Mouse (Mus musculus) CH12.LX (cell line): ENCODE results near the gene Cnnm3. TPM values are rescaled to one million over a fixed set of nuclear protein-coding genes. Genes with fewer than 3 reads are reported as not detected.
A peak's percentile ranks its signal among the peaks of the same experiment; 100 is the strongest.

Experiments
- DNase-seq: peaks from one replicate; pipeline ENCODE4 v3.0.0-alpha.2; 2013; ENCODE audit errors: extremely low read depth
- H3K27ac ChIP-seq: 2 replicates; pipeline ENCODE4 v1.5.1; 2012; ENCODE audit warnings: low read depth, mild to moderate bottlenecking, control low read depth, moderate library complexity; ENCODE audit not compliant: insufficient read depth
- H3K27me3 ChIP-seq: replicated peaks from 2 replicates; pipeline ENCODE3; 2012; ENCODE audit warnings: inconsistent platforms
- H3K36me3 ChIP-seq, 2 experiments: replicated peaks in 1 of 2; 2 replicates each; pipeline versions ENCODE3 to v1.6.1; 2012; ENCODE audit warnings: inconsistent platforms in 1 of 2, low read length in 1 of 2, mild to moderate bottlenecking in 1 of 2, mixed read lengths in 1 of 2, moderate library complexity in 1 of 2; ENCODE audit not compliant: control insufficient read depth in 1 of 2, insufficient read depth in 1 of 2
- H3K4me1 ChIP-seq, 2 experiments: 2 replicates each; pipeline ENCODE4 v1.6.1; 2012; ENCODE audit warnings: inconsistent platforms in 1 of 2, moderate library complexity in 1 of 2; ENCODE audit not compliant: insufficient read depth in 2 of 2, control insufficient read depth in 1 of 2
- H3K4me2 ChIP-seq: 2 replicates; pipeline ENCODE4 v1.6.1; 2012; ENCODE audit warnings: low read depth, mild to moderate bottlenecking, control low read depth; ENCODE audit not compliant: poor library complexity, insufficient read depth, severe bottlenecking
- H3K4me3 ChIP-seq, 3 experiments: fragments of 150-350 bp in 1 of 3; sonication (generic) in 1 of 3; replicated peaks in 1 of 3; 2 replicates each; pipeline versions ENCODE3 to v1.5.1; 2011 to 2012; ENCODE audit warnings: low read depth in 2 of 3, low read length in 2 of 3, mild to moderate bottlenecking in 2 of 3, moderate library complexity in 2 of 3, control low read depth in 1 of 3, improper control_type of control experiment in 1 of 3, inconsistent platforms in 1 of 3, mixed read lengths in 1 of 3; ENCODE audit not compliant: poor library complexity in 1 of 3
- H3K79me2 ChIP-seq: replicated peaks from 2 replicates; pipeline ENCODE4 v1.6.1; 2012; ENCODE audit warnings: mild to moderate bottlenecking, moderate library complexity; ENCODE audit not compliant: control insufficient read depth, poor library complexity, insufficient read depth, severe bottlenecking; ENCODE audit errors: extremely low read depth
- H3K9ac ChIP-seq: 2 replicates; pipeline ENCODE4 v1.6.1; 2012; ENCODE audit warnings: low read depth, mild to moderate bottlenecking, control low read depth, moderate library complexity; ENCODE audit not compliant: insufficient read depth
- H3K9me3 ChIP-seq: replicated peaks from 2 replicates; pipeline ENCODE3; 2012; ENCODE audit warnings: low read length, inconsistent platforms, mixed read lengths
- BHLHE40 ChIP-seq: IDR thresholded peaks from 2 replicates; pipeline ENCODE4 v1.6.1; 2011; ENCODE audit warnings: mild to moderate bottlenecking, low read depth, low read length, improper control_type of control experiment
- CHD1 ChIP-seq: IDR thresholded peaks from 2 replicates; pipeline ENCODE4 v1.6.1; 2012; ENCODE audit warnings: low read depth, low read length, improper control_type of control experiment, inconsistent platforms
- CHD2 ChIP-seq: IDR thresholded peaks from 2 replicates; pipeline ENCODE4 v1.6.1; 2011; ENCODE audit warnings: low read length, improper control_type of control experiment
- CTCF ChIP-seq, 2 experiments: IDR thresholded peaks in 1 of 2; conservative IDR thresholded peaks in 1 of 2; 2 replicates each; pipeline ENCODE4 v1.5.1; 2011 to 2012; ENCODE audit warnings: low read depth in 2 of 2, low read length in 2 of 2, improper control_type of control experiment in 1 of 2, inconsistent platforms in 1 of 2, mild to moderate bottlenecking in 1 of 2, moderate library complexity in 1 of 2
- E2F4 ChIP-seq: IDR thresholded peaks from 2 replicates; pipeline ENCODE4 v1.6.1; 2011; ENCODE audit warnings: low read depth, low read length, improper control_type of control experiment; ENCODE audit not compliant: insufficient replicate concordance
- ELF1 ChIP-seq: IDR thresholded peaks from 2 replicates; pipeline ENCODE4 v1.6.1; 2014; ENCODE audit warnings: low read depth, mild to moderate bottlenecking, inconsistent platforms, low read length, improper control_type of control experiment
- EP300 ChIP-seq: IDR thresholded peaks from 2 replicates; pipeline ENCODE4 v1.6.1; 2011; ENCODE audit warnings: low read length, improper control_type of control experiment
- ETS1 ChIP-seq: conservative IDR thresholded peaks from 2 replicates; pipeline ENCODE4 v1.6.1; 2012; ENCODE audit warnings: low read depth, mild to moderate bottlenecking, inconsistent platforms, low read length, improper control_type of control experiment, moderate library complexity
- GABPA ChIP-seq: IDR thresholded peaks from 2 replicates; pipeline ENCODE4 v1.6.1; 2012; ENCODE audit warnings: low read depth, low read length, improper control_type of control experiment, inconsistent platforms; ENCODE audit not compliant: insufficient replicate concordance
- HCFC1 ChIP-seq: IDR thresholded peaks from 2 replicates; pipeline ENCODE4 v1.6.1; 2012; ENCODE audit warnings: low read depth, mild to moderate bottlenecking, inconsistent platforms, low read length, improper control_type of control experiment
- IRF4 ChIP-seq: IDR thresholded peaks from 2 replicates; pipeline ENCODE4 v1.6.1; 2014; ENCODE audit warnings: low read depth, mild to moderate bottlenecking, inconsistent platforms, low read length, improper control_type of control experiment
- JUN ChIP-seq: IDR thresholded peaks from 2 replicates; pipeline ENCODE4 v1.6.1; 2011; ENCODE audit warnings: low read depth, mild to moderate bottlenecking, low read length, improper control_type of control experiment, moderate library complexity; ENCODE audit not compliant: insufficient read depth
- JUND ChIP-seq: conservative IDR thresholded peaks from 2 replicates; pipeline ENCODE4 v1.6.1; 2011; ENCODE audit warnings: low read depth, low read length, improper control_type of control experiment
- KAT2A ChIP-seq: IDR thresholded peaks from 2 replicates; pipeline ENCODE4 v1.6.1; 2012; ENCODE audit warnings: low read length, improper control_type of control experiment, inconsistent platforms; ENCODE audit not compliant: insufficient replicate concordance
- MAFK ChIP-seq: IDR thresholded peaks from 2 replicates; pipeline ENCODE4 v1.6.1; 2011; ENCODE audit warnings: low read length, improper control_type of control experiment; ENCODE audit not compliant: insufficient replicate concordance
- MAX ChIP-seq: IDR thresholded peaks from 2 replicates; pipeline ENCODE4 v1.6.1; 2011; ENCODE audit warnings: low read length, improper control_type of control experiment
- MAZ ChIP-seq: IDR thresholded peaks from 2 replicates; pipeline ENCODE4 v1.6.1; 2012; ENCODE audit warnings: low read depth, mild to moderate bottlenecking, inconsistent platforms, low read length, improper control_type of control experiment, moderate library complexity
- MEF2A ChIP-seq: IDR thresholded peaks from 2 replicates; pipeline ENCODE4 v1.6.1; 2014; ENCODE audit warnings: low read depth, mild to moderate bottlenecking, inconsistent platforms, low read length, improper control_type of control experiment, borderline replicate concordance
- MXI1 ChIP-seq: IDR thresholded peaks from 2 replicates; pipeline ENCODE4 v1.6.1; 2011; ENCODE audit warnings: mild to moderate bottlenecking, low read depth, low read length, improper control_type of control experiment
- MYC ChIP-seq: IDR thresholded peaks from 2 replicates; pipeline ENCODE4 v1.6.1; 2011; ENCODE audit warnings: low read depth, mild to moderate bottlenecking, improper control_type of control experiment, low read length
- NELFE ChIP-seq: IDR thresholded peaks from 2 replicates; pipeline ENCODE4 v1.6.1; 2011; ENCODE audit warnings: low read depth, low read length, improper control_type of control experiment
- NRF1 ChIP-seq: IDR thresholded peaks from 2 replicates; pipeline ENCODE4 v1.6.1; 2014; ENCODE audit warnings: low read depth, mild to moderate bottlenecking, inconsistent platforms, low read length, improper control_type of control experiment, moderate library complexity
- PAX5 ChIP-seq: IDR thresholded peaks from 2 replicates; pipeline ENCODE4 v1.6.1; 2012; ENCODE audit warnings: low read length, inconsistent platforms, mixed read lengths
- POLR2A ChIP-seq: IDR thresholded peaks from 2 replicates; pipeline ENCODE4 v1.6.1; 2011; ENCODE audit warnings: low read depth, mild to moderate bottlenecking, improper control_type of control experiment, low read length
- POLR2AphosphoS2 ChIP-seq: IDR thresholded peaks from 2 replicates; pipeline ENCODE4 v1.6.1; 2011; ENCODE audit warnings: low read depth, low read length, improper control_type of control experiment
- RAD21 ChIP-seq: IDR thresholded peaks from 2 replicates; pipeline ENCODE4 v1.6.1; 2011; ENCODE audit warnings: low read depth, mild to moderate bottlenecking, low read length, improper control_type of control experiment, moderate library complexity
- RCOR1 ChIP-seq: conservative IDR thresholded peaks from 2 replicates; pipeline ENCODE4 v1.6.1; 2012; ENCODE audit warnings: low read depth, mild to moderate bottlenecking, inconsistent platforms, low read length, improper control_type of control experiment
- SIN3A ChIP-seq: IDR thresholded peaks from 2 replicates; pipeline ENCODE4 v1.6.1; 2012; ENCODE audit warnings: low read length, improper control_type of control experiment, inconsistent platforms
- SMC3 ChIP-seq: IDR thresholded peaks from 2 replicates; pipeline ENCODE4 v1.6.1; 2011; ENCODE audit warnings: low read depth, low read length, improper control_type of control experiment
- TBP ChIP-seq: conservative IDR thresholded peaks from 2 replicates; pipeline ENCODE4 v1.6.1; 2011; ENCODE audit warnings: low read depth, low read length, improper control_type of control experiment
- TCF12 ChIP-seq: IDR thresholded peaks from 2 replicates; pipeline ENCODE4 v1.6.1; 2014; ENCODE audit warnings: low read depth, mild to moderate bottlenecking, inconsistent platforms, low read length, improper control_type of control experiment
- UBTF ChIP-seq: IDR thresholded peaks from 2 replicates; pipeline ENCODE4 v1.6.1; 2012; ENCODE audit warnings: low read depth, mild to moderate bottlenecking, inconsistent platforms, low read length, improper control_type of control experiment, moderate library complexity
- USF1 ChIP-seq: IDR thresholded peaks from 2 replicates; pipeline ENCODE4 v1.6.1; 2014; ENCODE audit warnings: low read depth, mild to moderate bottlenecking, inconsistent platforms, low read length, improper control_type of control experiment
- USF2 ChIP-seq: conservative IDR thresholded peaks from 2 replicates; pipeline ENCODE4 v1.6.1; 2011; ENCODE audit warnings: low read depth, low read length, improper control_type of control experiment
- ZC3H11A ChIP-seq: IDR thresholded peaks from 2 replicates; pipeline ENCODE4 v1.6.1; 2012; ENCODE audit warnings: low read depth, mild to moderate bottlenecking, inconsistent platforms, low read length, improper control_type of control experiment
- ZKSCAN1 ChIP-seq: IDR thresholded peaks from 2 replicates; pipeline ENCODE4 v1.6.1; 2012; ENCODE audit warnings: low read depth, inconsistent platforms, low read length, improper control_type of control experiment, borderline replicate concordance
- ZMIZ1 ChIP-seq: IDR thresholded peaks from 2 replicates; pipeline ENCODE4 v1.6.1; 2012; ENCODE audit warnings: low read depth, mild to moderate bottlenecking, inconsistent platforms, low read length, improper control_type of control experiment
- ZNF384 ChIP-seq: IDR thresholded peaks from 2 replicates; pipeline ENCODE4 v1.6.1; 2012; ENCODE audit warnings: low read depth, low read length, improper control_type of control experiment, inconsistent platforms
- dilution Hi-C: fragments of 300-500 bp; cut with MboI; formaldehyde crosslinking; loops from 2 replicates; pipeline ENCODE4 v1.14.3; 2020; ENCODE audit warnings: low sequenced_read_pairs; ENCODE audit not compliant: extremely low pct_unique_long_range_greater_than_20kb, extremely low pct_ligation_motif_present
- in situ Hi-C: fragments of 300-500 bp; cut with MboI; formaldehyde crosslinking; loops from 3 replicates; pipeline ENCODE4 v1.14.3; 2019; ENCODE audit warnings: low sequenced_read_pairs, low pct_ligation_motif_present, low pct_unique_long_range_greater_than_20kb, mixed read lengths
- polyA plus RNA-seq: library from polyadenylated mRNA; unstranded; fragments of >175 nt; gene quantifications from 2 replicates; pipeline ENCODE4 v1.2.1, GENCODE M21; 2012; ENCODE audit warnings: low read depth; ENCODE audit not compliant: insufficient read length
- total RNA-seq, 2 experiments: library from RNA; depleted of rRNA; stranded (reverse); fragments of 300-350 nt in 1 of 2; fragments of >200 nt in 1 of 2; gene quantifications; 2 replicates each; pipeline ENCODE4 v1.2.3; 2012 to 2014

Cnnm3 gene
- total and polyA plus RNA-seq, 3 experiments, result 3.0 to 9.2 (median 8.8) TPM

DNA sequence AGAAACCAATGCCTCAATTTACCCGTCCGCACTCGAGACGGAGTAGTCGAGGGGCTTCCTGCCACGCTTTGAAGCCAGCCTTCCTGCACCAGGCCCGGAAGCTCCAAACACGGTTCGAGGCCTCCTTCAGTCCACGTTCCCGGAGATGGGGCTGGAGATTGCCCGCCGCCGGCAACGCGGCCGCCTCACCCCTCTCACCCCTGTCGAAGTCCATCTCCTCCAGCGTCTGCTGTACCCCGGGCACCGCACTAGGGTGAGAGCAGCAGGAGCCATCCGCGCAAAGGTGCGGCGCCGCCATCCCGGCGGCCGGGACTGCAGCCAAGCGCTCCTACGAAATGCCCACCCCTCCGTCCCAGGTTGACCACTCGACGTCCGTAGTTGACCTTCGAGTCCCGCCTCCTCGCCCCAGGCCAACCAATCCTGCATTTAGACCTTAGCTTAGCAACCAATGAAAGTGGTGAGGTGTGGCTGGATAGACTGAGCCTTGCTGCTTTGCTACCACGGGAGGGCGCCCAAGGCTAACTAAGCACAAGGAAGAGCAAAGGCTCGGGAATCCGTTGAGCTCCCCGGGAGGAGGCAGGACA is 35.3 kb downstream of the Cnnm3 start, which contains the start of gene Ankrd39:
Gene Ankrd39 (minus strand): TSS at position 558 of the 584 bp plus-strand sequence.
- peak within 1 kb of the TSS; percentile 11 for H3K27ac ChIP-seq

DNA sequence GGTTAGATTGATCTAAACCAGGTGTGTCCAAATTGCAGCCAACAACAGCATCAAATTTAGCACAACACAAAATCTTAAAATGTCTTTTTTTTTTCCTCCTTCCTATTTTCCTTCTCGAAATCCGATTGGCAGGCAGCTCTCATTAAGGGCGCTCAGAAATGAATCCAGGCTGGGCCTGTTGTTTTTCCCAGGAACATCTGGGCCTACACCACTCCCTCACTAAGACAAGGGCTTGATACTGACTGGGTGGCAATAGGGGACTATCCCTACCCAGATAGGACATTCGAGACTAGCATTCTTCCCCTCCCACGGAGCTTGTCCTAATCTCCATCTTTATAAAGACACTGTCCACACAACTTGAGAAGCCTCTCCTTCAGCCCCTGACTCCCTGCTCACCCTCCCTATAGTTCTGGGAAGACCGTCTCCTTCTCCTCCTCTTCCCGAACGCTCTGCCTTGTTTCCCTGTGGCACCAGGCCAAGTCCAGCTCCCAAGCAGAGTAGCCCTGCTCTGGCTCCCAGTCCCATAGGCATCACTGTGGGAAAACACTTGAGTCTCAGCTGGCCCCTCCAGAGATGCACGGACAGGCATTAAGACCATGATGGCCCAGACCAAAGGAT is 36.4 kb downstream of the Cnnm3 start:
- Histone ChIP-seq H3K4me2 (no peak overlapping the region), H3K27ac (no peak overlapping the region), H3K9ac (no peak overlapping the region), H3K79me2 (no peaks in the 10 kb centered on the region), H3K4me1 (peaks cover 2 to 10% of the 10 kb centered on the region in 2 experiments; a peak in 3 of 4 replicates), H3K27me3 (no peaks in the 10 kb centered on the region), H3K36me3 (peaks cover 26 to 52% of the 10 kb centered on the region in 2 experiments), H3K9me3 (no peaks in the 10 kb centered on the region), H3K4me3 (no peak overlapping the region)
- TF ChIP-seq E2F4 (no peak), ZKSCAN1 (no peak), ZNF384 (no peak), POLR2AphosphoS2 (no peak), CHD2 (no peak), PAX5 (no peak), TBP (no peak), MAX (no peak), EP300 (no peak), CHD1 (no peak), RCOR1 (no peak), ELF1 (no peak), ZC3H11A (no peak)
- no peak for DNase-seq
- in situ Hi-C loops (no loop called here), dilution Hi-C loops (no loop called here)

More for the DNA sequence above, 35.3 kb downstream of the Cnnm3 start, which contains the start of gene Ankrd39:
- peaks cover 2 to 10% of the 10 kb centered on the region in 2 experiments; a peak in 3 of 4 replicates for H3K4me1 ChIP-seq
- peak within 1 kb of the TSS; percentile 42 for H3K9ac ChIP-seq
- peak; percentile 98 for DNase-seq
- dilution Hi-C loops (no loop called here), in situ Hi-C loops (no loop called here)
- peaks cover 26 to 52% of the 10 kb centered on the region in 2 experiments for H3K36me3 ChIP-seq
- peak within 1 kb of the TSS; percentile 66 to 81 (median 72) for H3K4me3 ChIP-seq
- no peaks in the 10 kb centered on the region for H3K79me2 ChIP-seq
- no peaks in the 10 kb centered on the region for H3K9me3 ChIP-seq
- H3K27me3 ChIP-seq, result no peaks in the 10 kb centered on the region
- peak within 1 kb of the TSS; percentile 80 for H3K4me2 ChIP-seq
- peak; percentile 100 for TF ChIP-seq SMC3
- TF ChIP-seq ZC3H11A, result peak; percentile 99
- peak; percentile 63; the same call in 1 of the 2 replicates for TF ChIP-seq SIN3A
- TF ChIP-seq UBTF, result no peak
- TF ChIP-seq RCOR1, result 0 out of 2 replicates have a peak, but pooled peaks have one; percentile 43
- TF ChIP-seq MAZ, result peak; percentile 89
- TF ChIP-seq MAFK, result no peak
- TF ChIP-seq TCF12, result peak; percentile 69
- no peak for TF ChIP-seq ZKSCAN1
- TF ChIP-seq ZNF384, result no peak
- no peak for TF ChIP-seq E2F4
- no peak; the same call in none of the 2 replicates for TF ChIP-seq RAD21
- peak; percentile 67 for TF ChIP-seq ZMIZ1
- TF ChIP-seq MYC, result peak; percentile 15; the same call in 1 of the 2 replicates
- peak; percentile 32; the same call in 1 of the 2 replicates for TF ChIP-seq HCFC1
- TF ChIP-seq POLR2A, result peak; percentile 93
- peak; percentile 54 to 100 for TF ChIP-seq CTCF (conservative IDR thresholded peaks at IDR 0.05 in 1 of 2, IDR thresholded peaks at IDR 0.05 in 1 of 2; ENCODE audit: low read depth in 2 of 2, low read length in 2 of 2)
- no peak for TF ChIP-seq PAX5
- TF ChIP-seq EP300, result no peak
- no peak for TF ChIP-seq POLR2AphosphoS2
- no peak for TF ChIP-seq CHD1
- peak; percentile 78 for TF ChIP-seq NELFE
- TF ChIP-seq USF1, result no peak; the same call in 1 of the 2 replicates
- TF ChIP-seq ETS1, result no peak
- TF ChIP-seq MXI1, result peak; percentile 80
- no peak for TF ChIP-seq JUN
- no peak for TF ChIP-seq KAT2A
- TF ChIP-seq TBP, result 0 out of 2 replicates have a peak, but pooled peaks have one; percentile 13
- peak; percentile 64 for TF ChIP-seq MAX
- no peak; the same call in 1 of the 2 replicates for TF ChIP-seq ELF1
- no peak for TF ChIP-seq GABPA
- TF ChIP-seq BHLHE40, result peak; percentile 27; the same call in 1 of the 2 replicates
- no peak for TF ChIP-seq JUND
- peak; percentile 60 for TF ChIP-seq NRF1
- peak; percentile 67 for TF ChIP-seq MEF2A
- TF ChIP-seq IRF4, result peak; percentile 75
- TF ChIP-seq USF2, result no peak
- peak; percentile 96 for TF ChIP-seq CHD2
